Mouse (Mus musculus) embryonic facial prominence, embryonic 15.5 days (tissue): ENCODE data around the gene Nadk2. TPM values are rescaled to one million over a fixed set of nuclear protein-coding genes. Genes with fewer than 3 reads are reported as not detected.

Source experiments
- ATAC-seq: fragments of 200-750 bp; cut with Nextera tagmentation; 2 replicates; pipeline ENCODE4 v1.8.0; 2017; ENCODE audit warnings: low read depth, moderate TSS enrichment; ENCODE audit not compliant: insufficient number of reproducible peaks, low FRiP score, low TSS enrichment
- H3K27ac ChIP-seq: fragments of 300-500 bp; sonication (generic); replicated peaks from 2 replicates; pipeline ENCODE4 v1.5.1; 2015; ENCODE audit warnings: mild to moderate bottlenecking, inconsistent platforms
- H3K27me3 ChIP-seq: fragments of 300-500 bp; sonication (generic); 2 replicates; pipeline ENCODE4 v1.6.1; 2015; ENCODE audit warnings: inconsistent platforms
- H3K36me3 ChIP-seq: fragments of 300-500 bp; sonication (generic); 2 replicates; pipeline ENCODE4 v1.6.1; 2015; ENCODE audit warnings: mild to moderate bottlenecking, inconsistent platforms
- H3K4me1 ChIP-seq: fragments of 300-500 bp; sonication (generic); 2 replicates; pipeline ENCODE4 v1.6.1; 2015; ENCODE audit warnings: inconsistent platforms
- H3K4me2 ChIP-seq: fragments of 300-500 bp; sonication (generic); replicated peaks from 2 replicates; pipeline ENCODE4 v1.6.1; 2015; ENCODE audit warnings: mild to moderate bottlenecking, inconsistent platforms
- H3K4me3 ChIP-seq: fragments of 300-500 bp; sonication (generic); replicated peaks from 2 replicates; pipeline ENCODE4 v1.5.1; 2015; ENCODE audit warnings: mild to moderate bottlenecking, inconsistent platforms
- H3K9ac ChIP-seq: fragments of 300-500 bp; sonication (generic); 2 replicates; pipeline ENCODE4 v1.6.1; 2015; ENCODE audit warnings: inconsistent platforms
- H3K9me3 ChIP-seq: fragments of 300-500 bp; sonication (generic); replicated peaks from 2 replicates; pipeline ENCODE4 v1.6.1; 2016; ENCODE audit warnings: inconsistent platforms
- WGBS: fragments of 180-500 bp; shearing (Covaris S2); methylation state at CpG from one replicate; pipeline ENCODE4 v1.1.7; 2015; 5-methylcytosine and 5-hydroxymethylcytosine counted together
- polyA plus RNA-seq: library from polyadenylated mRNA; unstranded; fragments of >200 nt; fragmentation: Nextera tagmentation; extraction: Ambion mirVana; gene quantifications from 2 replicates; pipeline ENCODE4 v1.2.1, GENCODE M21; 2015

Gene Nadk2
- polyA plus RNA-seq: 24.5 and 25.2 TPM in 2 replicates

DNA sequence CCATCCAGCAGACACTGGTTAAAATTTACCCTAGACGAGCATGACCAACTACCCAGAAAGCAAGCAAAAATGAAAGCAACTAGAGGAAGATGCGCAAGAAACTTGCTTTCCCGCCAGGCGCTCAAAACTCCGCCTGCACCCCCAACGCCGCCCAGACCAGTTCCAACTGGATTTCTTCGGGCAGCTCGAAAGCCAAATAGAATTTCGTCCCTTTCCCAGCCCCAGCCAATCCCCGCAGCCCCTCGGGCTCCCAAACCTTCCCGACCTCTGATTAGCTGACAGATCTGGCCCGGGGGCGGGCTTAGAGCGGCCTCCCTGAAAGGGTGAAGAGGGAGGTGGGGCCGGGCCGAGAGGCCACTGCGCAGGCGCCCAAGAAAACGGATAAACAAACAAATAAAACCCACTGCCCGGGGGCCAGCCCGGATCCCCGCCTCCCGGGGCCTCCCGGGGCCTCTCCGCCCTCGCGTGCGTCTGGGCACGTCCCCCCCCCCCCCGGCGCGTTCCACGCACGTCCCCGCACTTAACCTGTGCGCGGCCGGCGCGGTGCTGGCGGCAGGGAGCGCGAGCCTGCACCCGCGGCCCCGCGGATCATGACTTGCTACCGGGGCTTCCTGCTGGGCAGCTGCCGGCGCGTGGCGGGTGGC lies at the start of gene Nadk2:
Gene Nadk2, plus strand, starts transcription at position 349 of the 644 bp plus-strand sequence.
- Histone ChIP-seq H3K9me3 (no peaks in the 10 kb centered on the region), H3K27me3 (0 out of 2 replicates have a peak, but pooled peaks cover 3% of the 10 kb centered on the region), H3K9ac (peak within 1 kb of the TSS; percentile 81), H3K4me1 (peaks cover 37% of the 10 kb centered on the region), H3K36me3 (no peaks in the 10 kb centered on the region), H3K27ac (peak within 1 kb of the TSS; percentile 93), H3K4me2 (peak within 1 kb of the TSS; percentile 67), H3K4me3 (peak within 1 kb of the TSS; percentile 93)
- peak; percentile 100 for ATAC-seq
- under 1% methylated on average over 52 of the region's 54 CpGs for WGBS

DNA sequence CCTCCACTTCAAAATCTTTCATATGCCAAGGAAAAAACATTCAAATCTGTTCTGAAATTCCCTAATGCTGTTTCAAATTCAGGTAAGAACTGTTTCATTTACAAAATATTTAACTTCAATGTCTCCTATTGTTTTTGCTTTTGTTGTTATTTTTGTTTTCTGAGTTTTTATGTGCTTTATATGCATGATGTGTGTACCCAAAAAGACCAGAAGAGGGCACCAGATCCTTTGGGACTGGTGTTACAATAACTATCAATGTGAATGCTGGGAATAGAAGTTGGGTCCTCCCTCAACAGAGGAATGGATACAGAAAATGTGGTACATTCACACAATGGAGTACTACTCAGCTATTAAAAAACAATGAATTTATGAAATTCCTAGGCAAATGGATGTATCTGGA lies 15.4 kb upstream of the Nadk2 start:
- Histone ChIP-seq H3K36me3 (no peaks in the 10 kb centered on the region), H3K27ac (no peak overlapping the region), H3K27me3 (no peaks in the 10 kb centered on the region), H3K4me1 (no peaks in the 10 kb centered on the region), H3K4me2 (no peak overlapping the region), H3K9ac (no peak overlapping the region), H3K4me3 (no peak overlapping the region), H3K9me3 (no peaks in the 10 kb centered on the region)
- no peak for ATAC-seq

DNA sequence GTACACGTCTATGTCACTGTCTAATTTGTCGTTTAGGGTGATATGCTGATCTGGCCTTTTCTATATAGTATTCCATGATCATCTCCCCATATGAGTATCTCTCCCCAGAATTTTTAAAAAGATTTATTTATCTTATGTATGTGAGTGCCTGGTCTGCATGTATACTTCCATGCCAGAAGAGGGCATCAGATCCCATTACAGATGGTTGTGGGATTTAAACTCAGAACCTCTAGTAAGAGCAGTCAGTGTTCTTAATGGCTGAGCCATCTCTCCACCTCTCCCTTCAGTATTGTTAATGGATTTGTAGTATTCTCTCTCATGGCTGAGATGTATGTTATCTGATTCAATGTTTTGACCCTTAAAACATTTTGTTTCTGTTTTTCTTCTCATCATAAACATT lies 11.2 kb upstream of the Nadk2 start:
- Histone ChIP-seq H3K27me3 (no peaks in the 10 kb centered on the region), H3K9ac (no peak overlapping the region), H3K4me2 (no peak overlapping the region), H3K36me3 (no peaks in the 10 kb centered on the region), H3K9me3 (no peaks in the 10 kb centered on the region), H3K4me3 (no peak overlapping the region), H3K4me1 (no peaks in the 10 kb centered on the region), H3K27ac (no peak overlapping the region)
- WGBS: 82% methylated on average over 2 of the region's 2 CpGs
- ATAC-seq: no peak

DNA sequence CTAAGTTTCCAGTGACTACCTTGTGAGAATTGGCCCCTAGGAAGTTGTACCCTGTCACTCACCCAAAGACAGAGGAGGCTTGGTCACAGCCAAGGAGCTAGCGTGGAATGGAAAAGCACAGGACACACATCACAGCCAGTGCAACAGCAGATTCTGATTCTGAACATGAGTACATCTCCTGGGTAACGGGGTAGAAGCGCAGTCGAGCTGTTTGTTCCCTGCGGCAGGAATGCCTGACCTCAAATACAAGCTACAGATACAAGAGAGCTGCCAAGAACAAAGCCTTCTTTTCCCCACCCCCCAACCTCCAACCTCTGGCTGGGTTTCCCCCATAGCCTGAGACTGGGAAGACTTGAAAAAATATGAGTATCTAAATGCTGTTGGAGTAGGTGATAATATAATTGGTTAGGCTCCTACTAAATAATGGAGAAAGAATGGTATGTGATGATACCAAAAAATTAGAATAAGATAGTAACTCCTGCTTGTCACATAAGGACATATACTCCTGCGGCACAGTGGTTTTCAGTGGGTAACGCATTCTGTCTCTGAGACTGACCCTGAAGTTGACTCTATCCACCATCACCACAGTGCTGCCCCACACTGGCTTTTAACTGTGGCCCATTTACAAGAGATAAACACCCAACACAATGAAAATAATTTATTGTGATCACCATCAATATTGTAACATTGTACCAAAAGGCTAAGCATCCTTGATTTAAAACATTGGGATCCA lies 9.7 kb upstream of the Nadk2 start:
- ATAC-seq: no peak
- H3K4me2 ChIP-seq: no peak overlapping the region
- 49% methylated on average over 7 of the region's 7 CpGs for WGBS

DNA sequence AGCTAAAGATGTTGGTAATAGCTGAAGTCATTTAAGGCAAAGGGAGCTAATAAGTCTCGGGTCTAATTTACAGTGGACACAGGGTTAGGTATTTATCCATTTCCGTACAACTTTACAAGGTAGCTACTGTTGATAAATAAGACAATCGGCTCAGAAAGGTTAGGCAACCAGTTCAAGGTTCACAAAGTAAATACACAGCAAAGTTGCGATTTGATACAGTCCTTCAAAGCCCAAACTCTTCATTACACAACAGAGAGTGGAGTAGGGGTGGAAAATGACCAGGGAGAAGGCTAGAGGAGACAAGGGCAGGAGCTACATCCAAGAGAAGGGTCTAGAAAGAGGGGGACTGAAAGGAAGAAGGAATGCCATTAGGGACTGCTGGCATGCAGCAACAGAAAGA lies 2.2 kb upstream of the Nadk2 start:
- no peak overlapping the region for H3K4me2 ChIP-seq

More for the DNA sequence above, 9.7 kb upstream of the Nadk2 start:
- no peaks in the 10 kb centered on the region for H3K4me1 ChIP-seq
- no peaks in the 10 kb centered on the region for H3K36me3 ChIP-seq
- no peaks in the 10 kb centered on the region for H3K27me3 ChIP-seq
- H3K4me3 ChIP-seq: no peak overlapping the region
- H3K9me3 ChIP-seq: no peaks in the 10 kb centered on the region
- H3K9ac ChIP-seq: no peak overlapping the region
- no peak overlapping the region for H3K27ac ChIP-seq

DNA sequence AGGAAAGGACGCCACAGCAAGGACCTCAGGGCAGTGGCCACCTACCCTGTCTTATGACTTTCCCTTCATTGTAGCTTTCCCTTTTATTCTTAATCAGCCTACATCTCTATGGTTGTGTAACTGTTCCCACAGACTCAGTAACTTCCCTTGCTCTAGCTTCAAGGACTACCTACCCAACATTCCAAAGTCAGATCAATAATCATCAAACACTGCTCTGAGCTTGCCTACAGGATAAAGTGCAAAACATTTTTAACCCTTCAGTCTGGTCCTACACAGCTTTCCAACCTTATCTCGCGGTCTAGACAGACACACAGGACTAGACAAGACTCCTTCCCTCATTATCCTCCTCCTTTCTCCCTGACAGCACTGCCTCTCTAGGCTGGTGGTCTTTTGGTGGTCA lies 707 bp upstream of the Nadk2 start:
- 2% methylated on average over 3 of the region's 3 CpGs for WGBS
- Histone ChIP-seq H3K9ac (peak overlapping the region; percentile 42), H3K27me3 (0 out of 2 replicates have a peak, but pooled peaks cover 3% of the 10 kb centered on the region), H3K36me3 (no peaks in the 10 kb centered on the region), H3K4me2 (peak overlapping the region; percentile 67), H3K9me3 (no peaks in the 10 kb centered on the region), H3K4me1 (peaks cover 32% of the 10 kb centered on the region), H3K4me3 (peak overlapping the region; percentile 93), H3K27ac (peak overlapping the region; percentile 93)
- ATAC-seq: no peak

More for the DNA sequence above, 2.2 kb upstream of the Nadk2 start:
- H3K9ac ChIP-seq: no peak overlapping the region
- 84% methylated on average over 4 of the region's 4 CpGs for WGBS
- no peak for ATAC-seq
- H3K36me3 ChIP-seq: no peaks in the 10 kb centered on the region
- peaks cover 23% of the 10 kb centered on the region for H3K4me1 ChIP-seq
- H3K4me3 ChIP-seq: no peak overlapping the region
- H3K27ac ChIP-seq: no peak overlapping the region
- H3K9me3 ChIP-seq: no peaks in the 10 kb centered on the region
- H3K27me3 ChIP-seq: 0 out of 2 replicates have a peak, but pooled peaks cover 3% of the 10 kb centered on the region

DNA sequence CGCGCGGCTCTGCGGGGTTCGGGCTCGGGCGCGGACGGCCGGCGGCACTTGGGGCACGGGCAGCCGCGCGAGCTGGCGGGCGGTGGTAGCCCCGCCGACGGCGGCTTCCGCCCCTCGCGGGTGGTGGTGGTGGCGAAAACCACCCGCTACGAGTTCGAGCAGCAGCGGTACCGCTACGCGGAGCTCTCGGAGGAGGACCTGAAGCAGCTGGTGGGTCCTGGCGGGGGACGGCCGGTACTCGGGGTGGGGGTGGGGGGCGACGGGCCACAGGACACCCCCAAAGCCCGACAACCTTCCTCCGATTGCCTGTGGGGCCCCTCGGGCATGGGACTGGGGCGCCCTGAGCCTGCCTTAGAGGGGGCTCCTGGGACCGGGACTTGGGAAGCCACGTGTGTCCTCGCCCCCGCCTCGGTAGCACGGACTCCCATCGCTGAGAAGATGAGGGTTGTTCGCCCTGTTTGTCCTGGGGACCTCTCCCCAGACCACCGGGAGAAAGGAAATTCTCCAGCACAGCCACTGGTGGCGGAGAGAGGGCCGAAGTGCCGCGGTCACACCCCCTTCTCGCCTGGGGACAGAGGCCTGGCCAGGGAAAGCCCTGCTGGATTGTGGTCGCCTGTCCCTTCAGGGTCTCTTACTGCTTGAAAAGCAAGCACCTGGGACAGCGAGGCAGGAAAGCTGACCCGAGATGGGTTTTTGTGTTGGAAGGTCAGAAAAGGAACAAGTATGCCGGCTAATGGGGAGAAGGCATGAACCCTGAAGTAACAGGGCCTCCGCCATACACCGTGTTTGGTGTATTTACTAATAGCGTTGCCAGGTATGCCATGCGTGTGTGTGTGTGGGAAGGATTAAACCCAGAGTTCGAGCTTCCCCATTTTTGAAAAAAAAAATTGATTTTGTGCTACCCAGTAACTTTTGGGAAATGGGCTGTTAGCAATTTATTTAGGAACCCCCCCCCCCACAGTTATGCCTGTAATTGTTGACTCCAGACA lies 790 bp downstream of the Nadk2 start:
- WGBS: under 1% methylated on average over 60 of the region's 66 CpGs
- H3K4me2 ChIP-seq: peak overlapping the region; percentile 67
- no peaks in the 10 kb centered on the region for H3K36me3 ChIP-seq
- H3K9me3 ChIP-seq: no peaks in the 10 kb centered on the region
- H3K27me3 ChIP-seq: 0 out of 2 replicates have a peak, but pooled peaks cover 3% of the 10 kb centered on the region
- H3K9ac ChIP-seq: peak overlapping the region; percentile 81
- peak overlapping the region; percentile 93 for H3K4me3 ChIP-seq
- peaks cover 40% of the 10 kb centered on the region for H3K4me1 ChIP-seq
- peak; percentile 53 for ATAC-seq
- H3K27ac ChIP-seq: peak overlapping the region; percentile 93

DNA sequence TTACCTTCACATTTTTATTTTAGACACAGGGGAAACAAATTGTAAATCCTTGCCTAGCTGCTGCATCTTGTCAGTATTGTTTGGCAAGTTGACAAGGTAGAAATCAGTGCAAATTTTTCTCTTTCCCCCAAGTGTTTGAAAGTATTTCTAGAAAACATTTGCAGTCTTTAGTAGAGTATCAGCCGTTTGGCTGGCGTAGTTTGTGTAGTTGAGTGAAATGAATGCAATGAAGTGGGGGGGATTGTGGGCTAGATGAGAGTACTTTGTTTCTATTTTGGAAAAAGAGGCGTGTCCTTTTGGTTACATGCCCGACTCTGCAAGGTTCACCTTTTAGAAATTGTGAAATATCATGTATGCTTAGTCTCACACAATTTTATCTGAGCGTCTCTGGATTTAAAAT lies 1.6 kb downstream of the Nadk2 start:
- no peak for ATAC-seq

DNA sequence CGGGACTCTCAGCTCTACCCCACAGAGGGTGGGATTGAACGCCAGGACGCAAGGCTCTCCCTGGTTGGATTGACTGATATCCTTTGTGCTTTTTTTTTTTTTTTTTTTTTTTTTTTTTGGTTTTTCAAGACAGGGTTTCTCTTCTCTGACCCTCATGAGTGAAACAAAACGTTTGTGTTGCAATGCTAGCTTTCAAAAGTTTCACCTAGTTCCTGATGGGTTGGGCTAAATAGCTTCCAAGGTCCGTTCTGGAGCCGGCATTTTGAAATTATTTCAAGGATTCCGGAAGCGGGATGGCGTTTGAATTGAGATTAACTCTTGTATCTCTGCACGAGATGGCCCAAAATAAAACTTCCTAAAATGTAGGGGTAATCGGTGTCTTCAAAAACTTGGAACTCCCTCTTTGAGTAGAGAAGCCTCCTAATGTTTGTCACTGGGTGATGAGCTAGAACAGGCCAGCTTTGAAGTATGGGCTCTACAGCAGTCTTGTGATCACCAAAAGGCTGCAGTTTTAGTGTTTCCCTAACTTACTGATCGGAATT lies 2.1 kb downstream of the Nadk2 start:
- H3K4me2 ChIP-seq: peak overlapping the region; percentile 67
- H3K4me3 ChIP-seq: peak overlapping the region; percentile 93
- no peaks in the 10 kb centered on the region for H3K36me3 ChIP-seq
- no peak for ATAC-seq
- no peaks in the 10 kb centered on the region for H3K9me3 ChIP-seq
- H3K9ac ChIP-seq: no peak overlapping the region
- 0 out of 2 replicates have a peak, but pooled peaks cover 3% of the 10 kb centered on the region for H3K27me3 ChIP-seq
- 43% methylated on average over 12 of the region's 12 CpGs for WGBS
- H3K4me1 ChIP-seq: peaks cover 40% of the 10 kb centered on the region
- H3K27ac ChIP-seq: peak overlapping the region; percentile 93

More for the DNA sequence above, 1.6 kb downstream of the Nadk2 start:
- H3K4me3 ChIP-seq: peak overlapping the region; percentile 93
- no peaks in the 10 kb centered on the region for H3K36me3 ChIP-seq
- H3K9ac ChIP-seq: no peak overlapping the region
- no peaks in the 10 kb centered on the region for H3K9me3 ChIP-seq
- peaks cover 40% of the 10 kb centered on the region for H3K4me1 ChIP-seq
- H3K27ac ChIP-seq: peak overlapping the region; percentile 93
- H3K27me3 ChIP-seq: 0 out of 2 replicates have a peak, but pooled peaks cover 3% of the 10 kb centered on the region
- 13% methylated on average over 5 of the region's 5 CpGs for WGBS
- H3K4me2 ChIP-seq: peak overlapping the region; percentile 67

DNA sequence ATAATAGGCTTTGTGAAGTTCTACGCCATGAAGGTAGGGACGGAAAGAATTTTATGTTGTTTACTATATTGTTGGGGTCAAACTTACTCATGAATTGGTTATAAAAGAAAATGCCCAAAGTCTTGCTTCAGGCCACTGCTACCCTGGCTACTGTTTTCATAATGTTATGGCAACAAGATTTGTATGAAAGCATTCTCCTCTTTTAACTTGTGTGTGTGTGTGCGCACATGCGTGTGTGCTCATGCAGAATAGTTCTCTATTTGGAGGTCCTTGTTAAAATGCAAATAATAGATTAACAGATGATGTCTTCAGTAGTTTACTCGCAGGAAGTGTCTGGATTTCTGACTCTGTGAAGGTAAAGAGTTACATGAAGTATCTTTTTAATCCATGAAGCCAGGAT lies 2.6 kb downstream of the Nadk2 start:
- Histone ChIP-seq H3K4me2 (no peak overlapping the region), H3K27ac (no peak overlapping the region), H3K4me1 (peaks cover 40% of the 10 kb centered on the region), H3K9ac (no peak overlapping the region), H3K36me3 (no peaks in the 10 kb centered on the region), H3K27me3 (0 out of 2 replicates have a peak, but pooled peaks cover 3% of the 10 kb centered on the region), H3K9me3 (no peaks in the 10 kb centered on the region), H3K4me3 (peak overlapping the region; percentile 93)
- ATAC-seq: no peak
- 81% methylated on average over 5 of the region's 5 CpGs for WGBS
